Mouse (Mus musculus) hematopoietic stem cell, adult 5-6 weeks (primary cell): Measurements from ENCODE around the gene Nradd. TPM values are rescaled to one million over a fixed set of nuclear protein-coding genes. Genes with fewer than 3 reads are reported as not detected.
A peak's percentile ranks its signal among the peaks of the same experiment; 100 is the strongest.

Experiments used
- ATAC-seq, 2 experiments: fragments of 125-278 bp in 1 of 2; replicated peaks in 1 of 2; 2 replicates each; pipeline ENCODE4 v1.8.0; 2016 to 2017; ENCODE audit warnings: inconsistent platforms in 2 of 2, mild to moderate bottlenecking in 2 of 2, moderate number of reproducible peaks in 2 of 2, low read depth in 1 of 2, moderate TSS enrichment in 1 of 2; ENCODE audit not compliant: low FRiP score in 2 of 2, poor library complexity in 2 of 2, severe bottlenecking in 2 of 2, insufficient read depth in 1 of 2, low TSS enrichment in 1 of 2
- total RNA-seq: library from RNA; stranded (forward); fragments of 172-1452, 232-1000 nt; gene quantifications from 2 replicates; pipeline ENCODE4 v1.2.3, GENCODE M21; 2017

Gene Nradd
- total RNA-seq, 1 experiment from 2014 or later: 4.1 TPM

DNA sequence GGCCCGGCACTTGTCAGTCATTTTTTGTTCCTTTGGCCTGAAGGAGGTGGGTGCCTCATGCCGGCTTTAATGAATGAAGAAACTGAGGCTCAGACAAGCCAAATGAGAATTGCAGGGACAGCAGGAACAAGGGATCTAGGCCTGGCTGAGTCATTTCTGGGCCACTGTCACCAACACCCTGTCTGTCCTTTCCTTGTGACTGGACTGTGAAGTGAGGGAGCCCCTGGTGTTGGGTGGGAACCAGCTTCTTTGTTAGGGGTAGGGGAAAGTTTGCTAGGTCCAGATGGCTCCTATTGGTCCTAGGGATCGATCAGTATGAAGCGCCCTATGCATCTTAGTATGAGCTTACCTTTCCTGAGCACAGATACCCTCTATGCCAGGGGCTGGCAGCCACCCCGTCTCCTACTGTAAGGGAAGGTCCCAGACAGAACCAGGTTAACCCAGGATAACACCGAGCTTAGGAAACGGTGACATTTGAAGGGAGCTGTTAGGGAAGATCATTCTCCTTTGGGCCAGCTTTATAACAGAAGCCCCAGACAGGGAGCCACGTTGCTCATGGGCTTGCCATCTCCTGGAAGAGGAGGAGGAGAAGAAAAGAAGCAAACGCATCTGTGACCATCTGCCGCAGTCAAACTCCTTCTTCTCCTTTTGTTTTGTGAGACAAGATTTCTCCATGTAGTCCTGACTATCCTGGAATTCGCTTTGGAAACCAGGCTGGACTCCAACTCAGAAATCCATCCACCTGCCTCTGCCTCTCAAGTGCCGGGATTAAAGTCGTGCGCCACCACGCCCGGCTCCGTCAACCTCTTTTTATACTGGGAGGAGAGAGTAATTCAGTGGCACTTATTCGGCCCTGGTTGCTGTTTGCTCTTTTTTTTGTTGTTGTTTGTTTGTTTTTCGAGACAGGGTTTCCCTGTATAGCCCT, 30.7 kb upstream of the Nradd start:
- ATAC-seq: no peak

GRCm38 (mm10) chr9:110653655-110654461, 29.6 kb upstream of the Nradd start, which contains the start of gene Nbeal2:
Gene Nbeal2, minus strand, starts transcription at chr9:110654161.
- ATAC-seq: peak; percentile 80 to 82

DNA sequence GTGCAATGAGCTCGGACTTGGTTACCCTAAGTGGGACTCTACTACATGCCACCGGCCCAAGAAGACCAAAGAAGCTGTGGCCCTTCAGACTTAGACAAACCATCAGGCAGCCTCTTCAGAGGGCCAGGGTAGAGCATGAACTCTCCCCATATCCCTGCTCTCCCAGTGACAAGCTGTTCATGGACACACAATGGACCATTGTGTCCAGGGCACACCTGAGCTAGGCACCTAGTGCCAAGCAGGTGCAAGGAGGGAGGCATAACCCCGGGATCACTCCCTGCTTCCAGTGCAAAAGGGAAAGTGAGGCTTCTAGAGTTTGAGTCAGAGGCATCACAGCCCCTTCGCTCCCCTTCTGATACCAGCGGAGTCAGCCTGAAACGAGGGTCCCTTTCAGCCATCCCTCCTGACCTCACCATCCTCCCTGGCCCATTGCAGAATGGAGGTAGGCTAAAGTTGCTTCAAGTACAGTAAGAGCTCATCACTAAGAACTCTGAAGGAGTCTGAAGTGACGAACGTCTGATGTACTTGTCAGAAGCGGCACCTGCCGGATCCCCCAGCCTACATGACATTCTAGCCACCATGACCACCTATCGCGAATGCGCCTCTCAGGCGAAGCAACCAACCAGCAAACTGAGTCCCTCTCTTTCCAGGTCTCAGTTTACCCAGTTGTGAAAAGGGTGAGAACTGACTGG, 28.9 kb upstream of the Nradd start:
- ATAC-seq: no peak

DNA sequence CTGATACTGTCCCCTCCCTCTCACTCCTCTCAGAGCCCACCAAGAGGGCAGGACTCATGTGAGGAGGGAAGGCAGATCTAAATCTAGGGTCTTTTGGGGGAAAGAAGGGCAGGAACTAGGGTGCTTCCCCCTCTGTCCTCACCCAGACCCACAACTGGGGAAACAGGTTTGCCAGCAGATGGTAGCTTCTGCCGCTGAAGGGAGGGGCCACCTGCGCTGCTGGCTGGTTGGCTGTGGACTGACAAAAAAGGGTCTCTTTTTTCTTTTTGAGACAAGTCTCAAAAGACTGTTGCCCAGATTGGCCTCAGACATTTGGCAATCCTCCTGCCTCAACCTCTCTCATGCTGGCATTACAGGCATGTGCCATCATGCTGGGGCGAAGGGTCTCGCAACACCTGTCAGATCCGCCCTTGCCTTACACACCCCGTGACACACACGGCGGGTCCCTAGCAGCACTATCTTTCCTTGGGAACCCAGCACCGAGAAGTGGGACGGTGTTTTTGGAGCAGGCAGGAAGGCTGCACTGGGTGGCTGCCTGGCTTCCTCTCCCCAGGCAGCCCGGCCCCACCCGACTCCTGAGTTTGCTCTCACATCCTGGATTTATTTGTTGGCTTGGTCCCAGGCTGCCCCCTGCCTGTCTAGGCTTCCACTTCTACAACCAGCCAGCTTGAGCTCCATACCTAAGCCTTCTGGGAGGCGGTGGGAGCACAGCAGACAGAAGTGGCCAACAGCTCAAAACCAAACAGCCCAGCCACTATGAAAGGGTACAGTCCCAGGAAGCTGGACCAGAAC, 27.9 kb upstream of the Nradd start:
- no peak for ATAC-seq

GRCm38 (mm10) chr9:110649775-110650174, 25.5 kb upstream of the Nradd start:
- no peak for ATAC-seq

GRCm38 (mm10) chr9:110645219-110645618, 21.0 kb upstream of the Nradd start:
- peak; percentile 89 to 94 for ATAC-seq

DNA sequence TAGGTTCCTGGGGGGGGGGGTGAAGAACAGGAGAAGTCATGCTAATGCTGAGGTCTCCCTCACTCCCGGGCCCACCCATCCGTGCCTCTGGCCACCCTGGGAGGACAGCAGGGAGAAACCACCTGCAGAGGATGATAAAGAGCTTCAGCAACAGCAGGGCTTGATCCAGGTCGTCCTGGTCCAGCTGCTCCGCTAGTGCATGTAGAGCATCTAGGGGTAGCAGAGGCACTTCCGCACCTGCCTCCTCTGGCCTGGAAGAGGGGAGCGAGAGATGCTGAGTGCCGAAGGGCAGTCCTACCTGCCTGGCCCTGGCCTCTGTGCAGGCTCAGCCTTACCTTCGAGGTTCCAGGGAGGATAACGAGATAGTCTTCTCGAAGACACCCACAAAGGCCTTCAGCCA, 20.0 kb upstream of the Nradd start:
- no peak for ATAC-seq

DNA sequence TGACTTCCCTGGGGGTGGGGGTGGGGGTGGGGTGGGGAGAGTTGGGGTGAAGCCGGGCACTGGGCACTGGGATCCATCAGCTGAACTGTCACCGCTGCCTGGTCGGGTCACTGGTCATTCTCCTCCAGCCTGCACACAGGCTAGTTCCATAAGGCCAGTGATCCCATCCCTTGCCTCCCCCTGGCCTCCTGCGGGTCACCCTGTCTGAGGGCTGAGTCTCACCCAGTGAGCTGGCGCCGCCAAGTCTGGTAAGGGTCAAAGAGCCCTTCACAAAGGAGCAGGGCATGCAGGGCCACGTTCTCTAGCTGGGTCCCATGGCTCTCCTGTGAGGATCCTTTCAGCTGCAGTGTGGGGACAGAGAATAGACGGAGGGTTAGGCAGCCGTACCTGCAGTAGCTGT, 19.5 kb upstream of the Nradd start:
- ATAC-seq: no peak

GRCm38 (mm10) chr9:110642812-110643524, 18.7 kb upstream of the Nradd start:
- no peak for ATAC-seq

- ATAC-seq: no peak
These were observed 16.8 kb upstream of the Nradd start for GRCm38 (mm10) chr9:110641006-110641405.

DNA sequence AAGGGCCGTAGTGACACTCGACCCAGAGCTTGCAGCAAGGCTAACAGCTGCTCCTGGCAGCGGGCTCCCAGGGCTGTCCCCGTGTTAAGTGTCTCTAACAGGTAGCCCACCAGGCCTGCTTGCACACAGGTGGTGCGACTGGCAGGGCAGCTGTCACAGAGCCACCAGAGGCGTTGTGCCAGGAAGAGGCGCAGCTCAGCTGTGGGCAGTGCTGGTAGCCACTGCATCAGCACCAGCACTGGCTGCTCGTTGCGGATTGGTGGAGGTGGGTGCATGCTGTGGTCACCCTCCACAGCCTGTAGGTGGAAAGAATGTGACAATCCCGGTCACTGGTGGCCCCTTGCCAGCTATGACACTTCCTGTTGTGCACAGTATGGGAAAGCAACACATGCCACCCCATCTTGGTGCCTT, 14.4 kb upstream of the Nradd start:
- ATAC-seq: no peak

DNA sequence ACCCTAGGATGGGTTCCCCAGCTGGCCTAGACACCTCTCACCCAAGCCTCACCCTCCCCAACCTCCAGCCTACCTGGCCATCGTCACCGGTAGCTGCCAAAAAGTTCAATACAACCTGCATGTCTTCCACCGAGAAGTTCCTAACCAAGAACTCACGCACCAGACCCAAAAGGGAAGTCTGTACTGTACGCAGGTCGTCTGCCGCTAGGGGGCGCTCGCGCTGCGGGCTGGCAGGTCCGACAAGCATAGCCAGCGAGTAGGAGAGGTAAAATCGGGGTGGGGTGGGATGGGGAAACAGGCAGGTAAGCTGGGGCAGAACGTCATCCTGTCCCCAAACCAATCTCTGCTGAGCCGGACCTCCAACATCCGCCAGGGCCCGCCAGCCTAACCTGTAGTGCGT, 11.0 kb upstream of the Nradd start:
- peak; percentile 54 to 61; a peak in 3 of 4 replicates for ATAC-seq

- no peak for ATAC-seq
These were observed 9.6 kb upstream of the Nradd start for GRCm38 (mm10) chr9:110633882-110634281.

DNA sequence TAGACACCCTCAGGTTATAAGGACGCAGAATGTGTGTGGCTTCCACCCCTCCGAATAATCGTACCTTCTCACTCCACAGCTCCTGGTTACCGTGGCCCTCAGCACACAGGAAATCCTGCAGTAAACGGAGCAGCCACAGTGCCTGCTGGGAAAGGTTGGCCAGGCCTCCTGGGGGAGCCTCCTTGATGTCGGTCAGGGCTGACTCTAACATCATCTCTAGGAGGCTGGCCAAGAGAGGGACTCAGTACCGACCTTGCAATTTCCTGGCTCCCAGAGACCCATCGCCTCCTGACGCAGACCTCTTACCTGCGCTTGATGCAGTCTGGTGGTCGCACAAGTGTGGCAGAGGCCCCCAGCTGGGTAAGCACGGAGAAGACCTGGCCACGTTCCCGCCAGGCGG, 8.4 kb upstream of the Nradd start:
- no peak for ATAC-seq

- no peak for ATAC-seq
These were observed 7.5 kb upstream of the Nradd start for GRCm38 (mm10) chr9:110631651-110632275.

DNA sequence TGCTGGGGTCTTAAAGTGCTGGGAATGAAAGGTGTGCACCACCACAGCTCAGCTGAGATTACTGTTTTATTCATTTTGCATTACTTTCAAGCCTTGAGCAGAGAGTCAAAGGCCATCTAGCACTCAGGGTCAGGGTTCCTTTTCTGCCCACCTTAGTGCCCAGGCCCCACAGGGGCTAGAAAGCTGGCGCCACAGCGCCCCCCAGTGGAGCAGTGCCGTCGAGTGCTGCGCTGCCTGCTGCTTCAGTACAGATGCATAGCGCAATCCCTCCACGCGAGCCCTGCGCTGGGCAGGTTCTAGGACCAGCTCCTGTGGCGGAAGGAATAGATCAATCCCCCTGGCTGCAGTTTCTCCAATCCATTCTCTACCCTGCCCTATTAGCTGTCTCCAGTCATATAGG, 6.9 kb upstream of the Nradd start:
- peak in 1 of 2 experiments; percentile 25; a peak in 1 of 4 replicates for ATAC-seq
